Mouse (Mus musculus): ENCODE measurements around the gene Xlr3b. TPM values are rescaled to one million over a fixed set of nuclear protein-coding genes. Genes with fewer than 3 reads are reported as not detected.
"Not testable (repeated sequence)": the region's sequence is repeated elsewhere in the genome, so short reads cannot be mapped to it uniquely, and the experiment has no call there.

The Xlr3b gene
- polyA plus RNA-seq (2012; rRNA removed): 3.7 and 13.7 TPM in 2 replicates

- peak; percentile 51 for DNase-seq (ENCODE audit: low read depth)
Observed at GRCm38 (mm10) chrX:73191934-73192333, at the start of gene Xlr3b. Gene Xlr3b, plus strand, starts transcription at chrX:73192207.

- DNase-seq (ENCODE audit: low read depth): not testable (repeated sequence)
Observed at GRCm38 (mm10) chrX:73143218-73143618, 48.8 kb upstream of the Xlr3b start.

GRCm38 (mm10) chrX:73148496-73148895, 43.5 kb upstream of the Xlr3b start, which contains the start of gene Xlr5b:
Gene Xlr5b, plus strand, starts transcription at chrX:73148796.
- DNase-seq (ENCODE audit: low read depth): not testable (repeated sequence)

- DNase-seq (ENCODE audit: low read depth): not testable (repeated sequence)
Observed at GRCm38 (mm10) chrX:73149350-73149749, 42.7 kb upstream of the Xlr3b start, which contains the start of gene DXBay18. Gene DXBay18, minus strand, starts transcription at chrX:73149450.

- not testable (repeated sequence) for DNase-seq (ENCODE audit: low read depth)
Observed at GRCm38 (mm10) chrX:73176889-73177288, 15.1 kb upstream of the Xlr3b start, which contains the start of gene Spin2d. Gene Spin2d, minus strand, starts transcription at chrX:73176989.

- DNase-seq (ENCODE audit: low read depth): not testable (repeated sequence)
Observed at GRCm38 (mm10) chrX:73213819-73214564, 22.0 kb downstream of the Xlr3b start, which contains the start of gene Xlr4b. Gene Xlr4b, plus strand, starts transcription at chrX:73214333.

- TF ChIP-seq POLR2A (IDR thresholded peaks at IDR 0.05; ENCODE audit: borderline replicate concordance, extremely low read depth, insufficient read depth, insufficient read length, poor library complexity, severe bottlenecking) (no peak), CTCF (IDR thresholded peaks at IDR 0.05; ENCODE audit: borderline replicate concordance, extremely low read depth, insufficient read depth, insufficient read length) (no peak)
- DNase-seq (ENCODE audit: low read depth): no peak
Observed at GRCm38 (mm10) chrX:73225365-73225764, 33.4 kb downstream of the Xlr3b start.

GRCm38 (mm10) chrX:73227914-73228605, 36.1 kb downstream of the Xlr3b start, which contains the start of gene F8a:
Gene F8a, plus strand, starts transcription at chrX:73228291.
- TF ChIP-seq POLR2A (IDR thresholded peaks at IDR 0.05; ENCODE audit: borderline replicate concordance, extremely low read depth, insufficient read depth, insufficient read length, poor library complexity, severe bottlenecking): peak; percentile 52; the same call in 1 of the 2 replicates
- TF ChIP-seq CTCF (IDR thresholded peaks at IDR 0.05; ENCODE audit: borderline replicate concordance, extremely low read depth, insufficient read depth, insufficient read length): no peak
- peak; percentile 94 for DNase-seq (ENCODE audit: low read depth)

GRCm38 (mm10) chrX:73228606-73229214, 36.7 kb downstream of the Xlr3b start:
- TF ChIP-seq CTCF (IDR thresholded peaks at IDR 0.05; ENCODE audit: borderline replicate concordance, extremely low read depth, insufficient read depth, insufficient read length) (no peak), POLR2A (IDR thresholded peaks at IDR 0.05; ENCODE audit: borderline replicate concordance, extremely low read depth, insufficient read depth, insufficient read length, poor library complexity, severe bottlenecking) (no peak)
- DNase-seq (ENCODE audit: low read depth): peak; percentile 74

GRCm38 (mm10) chrX:73229288-73229687, 37.3 kb downstream of the Xlr3b start:
- no peak for DNase-seq (ENCODE audit: low read depth)
- no peak for TF ChIP-seq POLR2A (IDR thresholded peaks at IDR 0.05; ENCODE audit: borderline replicate concordance, extremely low read depth, insufficient read depth, insufficient read length, poor library complexity, severe bottlenecking)
- no peak for TF ChIP-seq CTCF (IDR thresholded peaks at IDR 0.05; ENCODE audit: borderline replicate concordance, extremely low read depth, insufficient read depth, insufficient read length)

- not testable (repeated sequence) for DNase-seq (ENCODE audit: low read depth)
Observed at GRCm38 (mm10) chrX:73242821-73243325, 50.9 kb downstream of the Xlr3b start, which contains the start of gene Xlr4c. Gene Xlr4c, minus strand, starts transcription at chrX:73243130.

Other genes starting within 250 kb of the Xlr3b start
- gene Zfp185, start 204.9 kb upstream of the Xlr3b start, polyA plus RNA-seq (2012; rRNA removed): 1.2 and 1.5 TPM in 2 replicates
- 0.07 and 0.11 TPM in 2 replicates for gene Pnma5, start 155.1 kb upstream of the Xlr3b start, polyA plus RNA-seq (2012; rRNA removed)
- gene Pnma3, start 127.4 kb upstream of the Xlr3b start, polyA plus RNA-seq (2012; rRNA removed): 14.5 and 15.1 TPM in 2 replicates
- 0.93 TPM in 1 of 2 replicates, not detected in the other for gene Xlr4a, start 109.7 kb upstream of the Xlr3b start, polyA plus RNA-seq (2012; rRNA removed)
- gene Xlr3a, start 95.1 kb upstream of the Xlr3b start, polyA plus RNA-seq (2012; rRNA removed): 1.7 and 4.0 TPM in 2 replicates
- gene Gm14685, start 75.2 kb upstream of the Xlr3b start, polyA plus RNA-seq (2012; rRNA removed): 0.94 and 1.1 TPM in 2 replicates
- gene Xlr5b, start 43.4 kb upstream of the Xlr3b start, polyA plus RNA-seq (2012; rRNA removed): not detected in 2 replicates
- 0.26 and 0.71 TPM in 2 replicates for gene DXBay18, start 42.8 kb upstream of the Xlr3b start, polyA plus RNA-seq (2012; rRNA removed)
- gene Spin2d, start 15.2 kb upstream of the Xlr3b start, polyA plus RNA-seq (2012; rRNA removed): not detected in 2 replicates
- 0.25 and 0.97 TPM in 2 replicates for gene Xlr4b, start 22.1 kb downstream of the Xlr3b start, polyA plus RNA-seq (2012; rRNA removed)
- gene F8a, start 36.1 kb downstream of the Xlr3b start, polyA plus RNA-seq (2012; rRNA removed): 19.7 and 22.1 TPM in 2 replicates
- 0.25 TPM in 1 of 2 replicates, not detected in the other for gene Xlr4c, start 50.9 kb downstream of the Xlr3b start, polyA plus RNA-seq (2012; rRNA removed)
- gene Xlr3c, start 73.2 kb downstream of the Xlr3b start, polyA plus RNA-seq (2012; rRNA removed): 0.13 TPM in 1 of 2 replicates, not detected in the other
- not detected in 2 replicates for gene Xlr5a, start 100.8 kb downstream of the Xlr3b start, polyA plus RNA-seq (2012; rRNA removed)
- gene Xlr5c, start 100.8 kb downstream of the Xlr3b start, polyA plus RNA-seq (2012; rRNA removed): not detected in 2 replicates
- not detected in 2 replicates for gene Gm45015, start 144.6 kb downstream of the Xlr3b start, polyA plus RNA-seq (2012; rRNA removed)
- gene Zfp275, start 150.4 kb downstream of the Xlr3b start, polyA plus RNA-seq (2012; rRNA removed): 25.9 and 26.6 TPM in 2 replicates
- 0.13 and 0.27 TPM in 2 replicates for gene Gm18336, start 206.5 kb downstream of the Xlr3b start, polyA plus RNA-seq (2012; rRNA removed)
- 1.2 and 1.3 TPM in 2 replicates for gene Zfp92, start 218.9 kb downstream of the Xlr3b start, polyA plus RNA-seq (2012; rRNA removed)
- 0.11 and 0.18 TPM in 2 replicates for gene Trex2, start 243.1 kb downstream of the Xlr3b start, polyA plus RNA-seq (2012; rRNA removed)